Mouse (Mus musculus) NIH3T3 (cell line): Measurements from ENCODE around the gene Tmem151b.

Experiments
- DNase-seq: peaks from one replicate; pipeline ENCODE4 v3.0.0-alpha.2; 2012; ENCODE audit warnings: low read depth

Gene Tmem151b

DNA sequence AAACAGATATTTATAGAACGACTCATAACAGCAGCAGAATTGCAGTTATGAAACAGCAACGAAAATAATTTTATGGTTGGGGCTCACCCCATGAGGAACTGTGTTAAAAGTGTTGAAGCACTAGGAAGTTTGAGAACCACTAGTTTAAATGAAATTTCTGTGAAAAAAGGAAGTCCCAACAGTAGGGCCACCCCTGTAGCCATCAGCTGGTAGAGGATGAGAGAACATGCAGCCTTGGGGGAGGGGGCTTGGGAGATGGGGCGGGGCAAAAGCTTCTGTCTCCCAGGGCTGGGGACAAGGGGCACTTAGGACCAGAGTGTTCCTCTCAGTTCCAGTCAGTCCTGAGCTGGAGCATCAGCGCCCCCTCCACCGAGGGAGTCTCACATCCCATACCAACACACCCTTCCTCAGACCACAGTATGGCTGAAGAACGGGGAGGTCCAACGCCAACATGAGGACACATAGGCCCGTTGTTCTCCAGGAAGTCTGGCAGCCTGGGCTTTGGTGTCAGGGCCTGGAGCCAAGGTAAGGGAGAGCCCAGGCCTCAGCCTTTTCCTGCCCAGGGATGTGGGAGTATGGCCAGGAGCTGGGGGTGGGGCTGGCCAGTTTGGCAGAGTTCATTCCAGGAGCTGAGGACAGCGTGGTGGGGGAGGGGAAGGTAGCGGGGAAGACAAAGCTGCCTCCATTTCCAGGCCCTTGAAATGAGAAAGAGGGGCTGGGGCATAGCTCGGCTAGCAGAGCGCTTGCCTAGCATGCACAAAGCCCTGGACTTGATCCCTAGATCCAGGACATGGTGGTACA, 34.8 kb upstream of the Tmem151b start:
- DNase-seq: peak; percentile 86

DNA sequence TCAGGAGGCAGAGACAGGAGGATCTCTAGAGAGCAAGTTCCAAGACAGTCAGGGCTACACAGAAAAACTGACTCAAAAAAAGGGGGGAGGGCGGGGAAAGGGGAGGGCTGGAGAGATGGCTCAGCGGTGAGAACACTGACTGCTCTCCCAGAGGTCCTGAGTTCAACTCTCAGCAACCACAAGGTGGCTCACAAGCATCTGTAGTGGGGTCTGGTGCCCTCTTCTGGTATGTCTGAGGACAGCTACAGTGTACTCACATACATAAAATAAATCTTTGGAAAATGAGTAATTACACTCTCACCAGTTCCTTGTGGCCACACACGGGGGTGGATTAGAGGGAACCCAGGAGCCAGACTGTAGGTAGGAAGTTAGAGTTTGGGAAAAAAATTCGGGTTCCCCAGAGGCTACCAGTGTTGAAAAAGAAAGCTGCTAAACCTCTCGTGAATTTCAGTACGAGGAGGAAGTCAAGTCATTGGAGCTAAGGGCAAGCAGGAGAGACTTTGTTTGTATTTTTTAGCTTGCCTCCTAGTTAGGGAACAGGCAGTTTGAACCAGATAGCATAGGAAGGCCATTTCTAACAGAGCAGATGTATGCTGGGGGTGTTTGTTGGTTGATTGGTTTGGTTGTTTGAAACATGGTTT, 33.4 kb upstream of the Tmem151b start:
- DNase-seq: peak; percentile 55

DNA sequence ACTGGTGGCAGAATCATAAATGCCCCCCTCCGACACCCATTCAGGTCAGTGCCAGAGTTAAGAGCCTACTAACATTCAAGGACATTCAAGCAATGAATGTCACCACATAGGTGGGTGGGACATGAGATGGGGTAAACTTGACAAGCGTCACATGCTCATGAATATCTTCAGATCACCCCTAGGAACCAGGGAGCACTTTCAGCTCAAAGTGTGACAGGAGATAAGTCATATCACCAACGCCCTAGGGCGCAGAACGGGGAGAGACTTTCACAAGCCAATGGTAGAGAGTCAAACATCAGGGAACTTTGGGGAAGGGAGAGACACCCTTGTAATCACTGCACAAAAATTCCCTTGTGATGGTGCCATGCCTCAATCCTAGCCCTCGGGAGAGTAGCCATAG, 32.7 kb upstream of the Tmem151b start:
- DNase-seq: no peak

DNA sequence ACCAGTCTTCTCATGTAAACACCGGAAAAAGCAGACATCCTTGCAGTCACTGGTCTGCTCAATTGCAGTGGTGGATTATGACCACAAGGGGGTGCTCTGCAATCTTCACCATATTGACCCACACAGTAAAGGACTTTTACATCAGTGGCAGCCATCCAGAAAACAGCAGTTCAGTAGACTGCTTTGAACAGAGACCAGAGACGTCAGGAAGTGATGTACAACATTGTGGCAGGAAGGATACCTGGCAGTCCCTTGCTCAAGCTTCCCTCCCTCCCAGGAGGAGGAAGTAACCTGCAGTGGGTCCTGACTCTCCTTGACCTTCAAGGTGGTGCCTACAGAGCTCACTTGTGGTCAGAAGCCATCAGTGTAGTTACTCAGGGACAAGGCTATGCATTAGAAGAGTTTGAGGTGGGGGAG, 32.1 kb upstream of the Tmem151b start:
- DNase-seq: peak; percentile 84

DNA sequence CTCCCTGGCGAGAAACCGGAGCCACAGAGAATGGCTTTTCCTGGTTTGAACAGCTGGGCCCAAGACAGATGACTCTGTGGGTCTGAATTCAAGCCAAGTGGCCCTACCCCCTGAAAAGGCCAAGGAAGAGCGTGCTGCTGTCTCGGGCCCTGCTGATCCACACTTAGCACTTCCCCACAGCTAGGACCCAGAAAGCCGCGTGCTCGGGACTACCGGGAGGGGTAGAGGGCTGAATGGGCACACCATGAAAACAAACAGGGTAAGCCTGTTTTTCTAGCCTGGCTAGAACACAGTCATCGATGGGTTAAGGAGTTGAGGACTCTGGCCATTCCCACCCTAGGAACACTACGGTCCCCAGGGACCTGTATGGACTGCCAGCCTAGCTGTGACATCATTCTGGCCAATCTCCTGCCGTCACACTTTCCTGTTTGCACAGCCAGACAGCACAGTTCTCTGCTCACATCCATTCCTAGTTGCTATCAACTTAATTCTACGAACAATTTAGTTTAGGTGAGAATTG, 31.5 kb upstream of the Tmem151b start:
- DNase-seq: no peak

DNA sequence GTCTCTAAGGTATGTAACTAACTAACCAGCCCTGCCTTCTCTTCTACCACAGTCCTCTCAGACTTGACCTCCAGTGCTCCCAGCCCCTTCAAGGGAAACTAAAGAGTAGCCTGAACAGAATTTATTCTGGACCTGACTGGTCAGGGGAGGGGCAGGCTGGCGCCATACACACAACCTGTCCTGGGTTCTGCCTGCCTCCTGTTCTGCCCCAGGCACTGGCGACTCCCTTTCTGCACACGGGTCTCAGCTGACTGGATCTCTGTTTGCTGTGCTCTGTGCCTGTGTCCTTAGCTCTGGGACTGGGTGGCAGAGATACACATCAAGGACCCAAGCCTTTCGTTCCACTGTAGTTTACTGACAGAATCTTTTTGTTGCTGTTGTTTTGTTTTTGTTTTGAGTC, 30.1 kb upstream of the Tmem151b start:
- DNase-seq: no peak

DNA sequence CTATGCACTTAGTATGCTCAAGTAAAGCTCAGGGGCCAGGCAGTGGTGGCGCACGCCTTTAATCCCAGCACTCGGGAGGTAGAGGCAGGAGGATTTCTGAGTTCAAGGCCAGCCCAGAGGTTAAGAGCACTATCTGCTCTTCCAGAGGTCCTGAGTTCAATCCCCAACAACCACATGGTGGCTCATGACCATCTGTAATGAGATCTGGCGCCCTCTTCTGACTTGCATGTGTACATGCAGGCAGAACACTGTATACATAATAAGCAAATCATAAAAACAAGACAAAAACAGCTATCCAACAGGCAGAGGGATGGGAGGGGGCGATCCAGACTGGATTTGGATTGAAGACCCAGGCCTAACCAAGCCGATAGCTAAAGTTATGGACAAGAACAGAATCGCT, 29.4 kb upstream of the Tmem151b start:
- peak; percentile 47 for DNase-seq

DNA sequence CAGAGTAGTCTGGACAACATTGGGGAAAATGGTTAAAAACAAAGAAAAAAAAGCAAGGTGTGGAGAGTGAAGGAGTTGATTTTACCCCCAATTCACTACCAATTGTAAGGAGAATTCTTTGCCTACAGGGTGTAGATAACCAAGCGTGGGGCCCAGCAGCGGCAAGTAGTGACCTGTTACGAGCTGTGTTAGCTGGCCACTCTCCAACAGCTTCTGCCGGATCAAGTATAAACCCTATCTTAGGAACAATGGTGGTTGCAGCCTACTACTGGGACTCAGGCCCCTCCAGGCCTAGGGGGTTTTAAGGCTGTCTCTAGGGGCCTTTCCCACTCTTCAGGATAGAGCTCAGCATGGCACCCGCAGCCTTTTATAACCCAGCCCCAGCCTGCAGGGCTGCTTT, 28.8 kb upstream of the Tmem151b start:
- DNase-seq: no peak

DNA sequence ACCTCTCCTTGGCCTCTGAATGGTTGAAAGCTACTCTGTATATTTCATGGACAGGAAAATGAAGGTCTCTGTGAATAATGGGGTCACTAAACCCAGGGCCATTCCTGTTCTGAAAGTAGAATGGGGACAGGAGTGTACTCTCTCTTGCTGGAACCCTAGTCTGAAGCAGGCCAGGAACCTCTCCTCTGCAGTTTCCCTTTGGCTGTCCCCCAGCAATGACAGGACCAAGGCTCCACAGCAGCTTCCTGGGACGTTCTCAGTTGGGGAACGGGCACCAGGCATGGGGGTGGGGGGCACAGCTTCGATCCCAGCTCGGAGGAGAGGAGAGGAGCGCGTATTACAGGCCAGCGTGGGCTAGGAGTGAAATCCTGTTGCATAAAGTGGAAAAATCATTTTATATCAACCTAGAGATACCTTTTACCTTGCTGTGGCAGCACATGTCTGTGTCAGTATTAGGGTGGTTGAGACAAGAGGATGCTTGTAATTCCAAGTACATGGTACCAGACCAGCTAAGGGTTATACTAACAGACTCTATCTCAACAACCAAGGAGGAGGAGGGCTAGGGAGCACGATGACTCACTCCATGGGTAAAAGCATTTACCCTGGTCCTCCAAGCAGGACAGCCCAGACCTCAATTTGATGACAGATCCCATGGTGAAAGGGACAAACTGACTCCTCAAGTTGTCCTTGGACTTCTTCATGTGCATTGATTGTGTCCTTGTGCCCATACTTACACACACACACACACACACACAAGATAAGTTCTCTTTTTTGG, 25.8 kb upstream of the Tmem151b start:
- no peak for DNase-seq

DNA sequence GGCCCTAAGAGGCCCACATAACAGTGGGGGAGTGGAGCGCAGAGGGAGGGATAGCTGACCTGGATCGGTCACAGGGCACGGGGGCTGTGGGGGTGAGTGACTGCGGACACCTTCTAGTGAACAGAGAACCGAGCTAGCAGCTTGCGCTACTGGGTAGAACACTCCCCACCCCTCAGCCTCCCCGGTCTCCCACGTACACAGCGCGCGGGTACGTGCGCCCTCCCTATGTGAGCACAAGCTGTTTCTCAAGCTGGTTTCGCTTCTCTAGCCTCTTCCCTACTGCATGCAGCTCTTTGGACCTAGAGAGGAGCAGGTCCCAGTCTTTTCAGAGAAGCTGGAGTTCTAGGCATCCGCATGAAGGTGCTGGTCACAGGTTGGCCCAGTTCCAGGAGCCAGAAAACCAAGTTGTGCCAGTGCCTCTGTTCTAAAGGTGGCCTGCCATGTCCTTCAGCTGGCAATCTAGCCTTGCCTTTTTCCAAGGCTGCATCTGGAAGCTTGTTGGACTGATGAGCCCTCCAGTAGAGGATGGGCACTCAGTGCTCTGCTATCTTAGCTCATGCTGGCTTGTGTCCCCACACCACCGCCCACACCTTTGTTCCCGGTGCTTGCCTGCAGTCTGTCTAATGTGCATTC, 24.8 kb upstream of the Tmem151b start:
- peak; percentile 72 for DNase-seq

DNA sequence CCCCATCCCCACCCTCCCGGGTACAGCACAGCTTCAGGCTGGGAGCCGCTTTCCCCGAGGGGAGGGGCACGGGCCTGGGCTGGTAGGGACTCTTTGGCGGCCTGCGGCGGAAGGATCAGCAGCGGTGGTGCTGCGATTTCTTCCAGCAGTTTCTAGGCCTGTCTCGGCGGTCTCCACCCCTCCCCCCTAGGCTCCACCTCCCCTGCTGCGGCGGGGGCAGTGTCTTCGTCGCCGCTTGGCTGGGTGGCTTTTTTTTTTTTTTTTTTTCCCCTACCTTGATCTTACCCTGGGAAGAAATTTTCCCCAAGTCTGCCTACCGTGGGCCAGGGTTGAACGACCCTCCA, 24.3 kb upstream of the Tmem151b start:
- peak; percentile 96 for DNase-seq

DNA sequence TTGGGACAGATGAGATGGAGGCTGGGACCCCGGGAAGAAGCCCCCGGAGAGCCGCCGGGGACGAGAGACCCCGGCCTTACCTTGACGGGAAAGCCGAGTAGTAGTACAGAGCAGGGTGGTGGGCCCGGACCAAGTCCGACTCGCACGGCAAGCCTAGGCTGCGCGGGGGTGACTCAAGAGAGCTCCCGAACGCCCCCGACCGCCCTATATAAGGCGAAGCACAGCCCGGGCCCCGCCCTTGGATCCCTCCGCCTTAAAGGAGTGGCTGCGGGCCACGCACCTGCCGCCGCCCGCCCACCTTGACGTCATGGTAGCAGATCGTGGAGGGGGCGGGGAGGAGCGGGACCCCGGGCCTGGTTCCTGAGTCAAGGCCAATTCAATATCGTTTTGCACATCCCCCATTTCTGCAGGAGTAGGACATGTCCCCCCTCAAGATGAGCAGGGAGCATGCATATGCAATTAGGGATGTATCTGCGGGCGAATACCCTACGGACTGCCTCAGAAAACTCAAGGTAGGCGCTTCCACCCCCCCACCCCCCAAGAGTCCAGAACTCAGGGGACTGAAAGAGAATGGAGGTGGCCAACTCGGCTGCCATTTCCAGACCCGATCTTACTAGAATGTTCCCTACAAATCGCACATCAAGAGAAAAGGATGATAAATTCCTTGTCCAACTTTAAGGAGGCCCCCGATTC, 23.8 kb upstream of the Tmem151b start, which contains the start of gene Hsp90ab1:
Hsp90ab1 (minus strand) TSS at position 185 of the 693 bp plus-strand sequence.
- DNase-seq: peak; percentile 99

DNA sequence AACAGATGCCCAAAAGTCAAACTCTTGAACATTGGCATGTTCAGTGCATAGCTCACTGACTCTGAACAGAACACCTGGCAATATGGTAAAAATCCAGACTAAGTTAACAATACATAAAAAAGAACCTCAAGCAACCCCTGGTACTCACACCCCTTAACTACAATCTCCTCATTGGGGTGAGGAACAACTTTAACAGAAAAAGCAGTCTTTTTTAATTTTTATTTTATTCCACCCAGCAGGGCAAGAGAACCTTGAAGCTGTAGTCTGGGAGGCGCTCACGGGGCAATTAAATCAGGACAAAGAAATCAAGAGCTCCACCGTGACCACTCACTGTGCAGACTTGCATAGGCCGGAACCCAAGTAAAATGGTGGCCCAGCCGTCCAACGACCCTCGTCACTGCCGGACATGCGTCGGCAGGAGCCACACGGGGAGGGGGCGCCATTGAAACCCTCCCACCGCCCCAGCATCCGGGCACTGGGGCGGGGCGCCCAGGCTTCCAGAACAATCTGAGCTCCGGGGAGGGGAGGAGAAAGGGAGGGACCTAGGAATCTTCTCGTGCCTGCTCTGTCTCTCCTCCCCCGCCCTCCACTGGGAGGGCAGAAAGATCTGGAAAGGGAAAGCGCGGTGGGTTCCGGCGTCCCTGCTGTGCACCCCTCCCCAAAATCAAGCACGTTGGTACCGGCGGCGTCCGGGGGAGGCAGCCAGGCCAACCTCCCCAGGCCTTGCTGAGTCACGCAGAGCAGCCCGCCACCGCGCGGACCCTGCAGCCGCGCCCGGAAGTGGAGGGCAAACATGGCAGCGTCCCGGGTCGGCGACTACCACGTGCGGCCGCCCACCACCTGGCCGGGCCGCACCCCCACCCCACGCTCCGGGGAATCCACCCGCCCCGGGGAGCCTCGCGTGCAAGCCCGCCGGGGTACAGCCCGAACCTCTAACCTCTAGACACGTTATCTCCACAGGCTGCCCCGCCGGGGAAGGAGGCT, 22.9 kb upstream of the Tmem151b start:
- peak; percentile 91 for DNase-seq

DNA sequence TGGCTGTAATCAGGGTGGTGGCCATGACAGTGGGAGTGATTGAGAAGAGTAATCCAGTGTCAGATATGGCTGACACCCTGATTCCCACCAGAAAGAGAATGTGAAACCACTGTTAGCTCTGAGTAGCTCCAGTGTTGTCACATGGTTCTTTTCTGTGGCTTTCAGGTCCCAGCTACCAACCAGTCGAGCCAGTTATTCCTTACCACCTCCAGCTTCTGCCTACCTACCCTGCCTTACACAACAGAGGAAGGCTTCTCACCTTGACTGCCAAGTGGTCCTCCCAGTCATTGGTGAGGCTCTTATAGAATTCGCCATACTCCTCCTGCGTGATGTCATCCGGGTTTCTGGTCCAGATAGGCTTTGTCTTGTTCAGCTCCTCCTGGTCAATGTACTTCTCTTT, 20.5 kb upstream of the Tmem151b start:
- no peak for DNase-seq

DNA sequence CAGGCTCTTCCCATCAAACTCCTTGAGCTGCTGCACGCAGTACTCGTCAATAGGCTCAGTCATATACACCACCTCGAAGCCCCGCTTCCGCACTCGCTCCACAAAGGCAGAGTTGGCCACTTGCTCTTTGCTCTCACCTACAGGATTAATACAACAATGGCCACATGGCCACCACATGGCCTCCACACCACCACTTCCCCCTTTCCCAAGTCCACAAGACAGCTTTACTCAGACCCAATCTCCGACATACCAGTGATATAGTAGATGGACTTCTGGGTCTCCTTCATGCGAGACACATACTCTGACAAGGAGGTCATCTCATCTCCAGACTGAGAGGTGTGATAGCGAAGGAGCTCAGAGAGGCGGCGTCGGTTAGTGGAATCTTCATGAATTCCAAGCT, 19.5 kb upstream of the Tmem151b start:
- no peak for DNase-seq

DNA sequence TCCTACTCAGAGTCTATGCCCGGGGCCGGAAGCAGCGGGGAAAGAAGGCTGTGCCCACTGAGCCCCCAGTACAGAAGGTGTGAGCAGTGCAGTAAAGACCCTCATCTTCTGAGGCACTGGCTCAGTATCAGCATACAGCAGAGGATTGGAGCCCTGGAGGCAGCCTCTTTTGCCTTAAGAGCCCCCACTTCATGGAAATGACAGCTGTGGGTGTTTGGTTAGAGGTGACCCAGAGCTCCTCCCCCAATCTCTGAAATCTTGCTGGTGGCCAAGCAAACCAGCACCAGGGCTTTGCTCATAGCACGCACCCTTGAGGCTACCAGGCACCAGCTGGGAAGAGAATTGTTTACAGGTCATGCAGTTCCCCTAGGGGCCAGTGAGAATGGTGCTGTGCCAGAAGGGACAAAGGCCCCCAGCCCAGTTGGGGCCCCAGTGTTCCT, 17.7 kb upstream of the Tmem151b start:
- peak; percentile 28 for DNase-seq

DNA sequence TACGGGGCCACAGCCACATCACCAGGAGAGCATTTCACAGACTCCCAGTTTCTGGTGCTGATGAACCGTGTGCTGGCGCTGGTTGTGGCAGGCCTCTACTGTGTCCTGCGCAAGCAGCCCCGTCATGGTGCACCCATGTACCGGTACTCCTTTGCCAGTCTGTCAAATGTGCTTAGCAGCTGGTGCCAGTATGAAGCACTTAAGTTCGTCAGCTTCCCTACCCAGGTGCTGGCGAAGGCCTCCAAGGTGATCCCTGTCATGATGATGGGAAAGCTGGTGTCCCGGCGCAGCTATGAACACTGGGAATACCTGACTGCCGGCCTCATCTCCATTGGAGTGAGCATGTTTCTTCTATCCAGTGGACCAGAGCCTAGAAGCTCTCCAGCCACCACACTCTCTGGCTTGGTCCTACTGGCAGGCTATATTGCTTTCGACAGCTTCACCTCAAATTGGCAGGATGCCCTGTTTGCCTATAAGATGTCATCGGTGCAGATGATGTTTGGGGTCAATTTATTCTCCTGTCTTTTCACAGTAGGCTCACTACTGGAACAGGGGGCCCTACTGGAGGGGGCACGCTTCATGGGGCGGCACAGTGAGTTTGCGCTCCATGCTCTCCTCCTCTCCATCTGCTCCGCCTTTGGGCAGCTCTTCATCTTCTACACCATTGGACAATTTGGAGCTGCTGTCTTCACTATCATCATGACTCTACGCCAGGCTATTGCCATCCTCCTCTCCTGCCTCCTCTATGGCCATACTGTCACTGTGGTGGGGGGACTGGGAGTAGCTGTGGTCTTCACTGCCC, 17.1 kb upstream of the Tmem151b start:
- DNase-seq: peak; percentile 60

DNA sequence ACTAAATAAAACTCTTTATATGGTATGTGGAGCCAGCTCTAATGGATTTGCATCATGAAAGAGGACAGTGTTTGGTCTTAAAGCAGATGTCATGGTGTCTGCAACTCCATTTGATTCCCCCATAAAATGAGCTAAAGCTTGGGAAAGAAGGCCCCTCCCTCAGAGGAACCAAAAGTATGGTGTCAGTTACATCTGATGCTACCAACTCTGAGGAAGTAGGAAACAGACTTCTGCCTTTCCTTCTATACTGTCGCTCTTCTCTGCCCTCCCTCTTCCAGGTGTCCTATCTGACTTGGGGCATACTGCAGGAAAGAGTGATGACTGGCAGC, 16.5 kb upstream of the Tmem151b start:
- DNase-seq: no peak

DNA sequence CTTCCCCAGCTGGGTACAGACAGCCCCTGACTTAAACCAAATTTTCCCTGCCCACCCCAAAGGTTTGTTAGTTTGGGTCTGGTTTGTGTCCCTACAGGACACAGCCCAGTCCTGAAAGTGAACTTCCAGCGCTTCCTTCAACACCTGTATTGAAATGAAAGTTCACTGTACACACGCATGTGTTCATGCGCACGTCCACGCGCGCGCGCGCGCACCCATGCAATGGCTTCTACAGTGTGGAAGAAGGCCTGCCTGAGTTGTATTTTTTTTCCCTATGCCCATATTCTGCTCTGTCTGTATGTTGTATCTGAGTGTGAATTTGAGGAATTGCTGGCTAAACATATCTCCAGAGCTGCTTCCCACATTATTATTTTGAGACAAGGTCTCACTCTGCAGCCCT, 15.6 kb upstream of the Tmem151b start:
- DNase-seq: no peak
